Mouse (Mus musculus) neural tube, embryonic 12.5 days (tissue): ENCODE data around the gene Nptn. TPM values are rescaled to one million over a fixed set of nuclear protein-coding genes. Genes with fewer than 3 reads are reported as not detected.
"Not testable (repeated sequence)": the region's sequence is repeated elsewhere in the genome, so short reads cannot be mapped to it uniquely, and the experiment has no call there.

Experiments used
- ATAC-seq: fragments of 200-750 bp; cut with Nextera tagmentation; 2 replicates; pipeline ENCODE4 v1.8.0; 2017; ENCODE audit warnings: low read depth, mild to moderate bottlenecking, moderate TSS enrichment, moderate library complexity; ENCODE audit not compliant: low FRiP score
- H3K27ac ChIP-seq: fragments of 300-500 bp; sonication (generic); 2 replicates; pipeline ENCODE4 v1.5.1; 2016
- H3K27me3 ChIP-seq: fragments of 300-500 bp; sonication (generic); replicated peaks from 2 replicates; pipeline ENCODE4 v1.6.1; 2016; ENCODE audit warnings: mild to moderate bottlenecking
- H3K36me3 ChIP-seq: fragments of 300-500 bp; sonication (generic); 2 replicates; pipeline ENCODE4 v1.6.1; 2016; ENCODE audit warnings: mild to moderate bottlenecking
- H3K4me1 ChIP-seq: fragments of 300-500 bp; sonication (generic); 2 replicates; pipeline ENCODE4 v1.6.1; 2016
- H3K4me2 ChIP-seq: fragments of 300-500 bp; sonication (generic); replicated peaks from 2 replicates; pipeline ENCODE4 v1.6.1; 2016; ENCODE audit warnings: mild to moderate bottlenecking
- H3K4me3 ChIP-seq: fragments of 300-500 bp; sonication (generic); 2 replicates; pipeline ENCODE4 v1.5.1; 2016
- H3K9ac ChIP-seq: fragments of 300-500 bp; sonication (generic); 2 replicates; pipeline ENCODE4 v1.6.1; 2016; ENCODE audit warnings: mild to moderate bottlenecking
- H3K9me3 ChIP-seq: fragments of 300-500 bp; sonication (generic); 2 replicates; pipeline ENCODE4 v1.6.1; 2016; ENCODE audit warnings: mild to moderate bottlenecking
- WGBS: fragments of 180-500 bp; shearing (Covaris S2); methylation state at CpG from one replicate; pipeline ENCODE4 v1.1.7; 2016; 5-methylcytosine and 5-hydroxymethylcytosine counted together
- polyA plus RNA-seq: library from polyadenylated mRNA; unstranded; fragments of >200 nt; fragmentation: Nextera tagmentation; extraction: Ambion mirVana; gene quantifications from 2 replicates; pipeline ENCODE4 v1.2.1, GENCODE M21; 2016

Nptn gene
- polyA plus RNA-seq, 1 experiment from 2014 or later: 86.5 TPM

DNA sequence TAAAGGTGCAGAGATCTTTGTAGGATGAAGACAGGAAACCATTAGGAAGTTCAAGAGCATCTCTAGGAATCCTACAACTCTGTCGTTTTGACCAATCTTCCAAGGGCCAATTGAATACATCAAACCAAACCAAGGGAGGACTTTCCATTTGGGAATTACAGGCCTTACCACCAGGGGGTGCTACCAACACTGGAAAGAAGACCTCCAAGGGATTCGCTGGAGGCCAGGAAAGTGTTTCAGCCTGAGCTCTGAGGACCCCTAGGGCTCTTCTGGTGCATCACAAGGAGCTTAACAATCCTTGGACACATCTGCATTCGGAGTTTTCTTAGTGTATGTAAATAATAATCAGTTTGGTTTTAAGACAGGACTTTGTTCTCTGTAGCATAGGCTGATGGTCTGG is 3.4 kb upstream of the Nptn start:
- Histone ChIP-seq H3K9me3 (no peaks in the 10 kb centered on the region), H3K9ac (no peak overlapping the region)

DNA sequence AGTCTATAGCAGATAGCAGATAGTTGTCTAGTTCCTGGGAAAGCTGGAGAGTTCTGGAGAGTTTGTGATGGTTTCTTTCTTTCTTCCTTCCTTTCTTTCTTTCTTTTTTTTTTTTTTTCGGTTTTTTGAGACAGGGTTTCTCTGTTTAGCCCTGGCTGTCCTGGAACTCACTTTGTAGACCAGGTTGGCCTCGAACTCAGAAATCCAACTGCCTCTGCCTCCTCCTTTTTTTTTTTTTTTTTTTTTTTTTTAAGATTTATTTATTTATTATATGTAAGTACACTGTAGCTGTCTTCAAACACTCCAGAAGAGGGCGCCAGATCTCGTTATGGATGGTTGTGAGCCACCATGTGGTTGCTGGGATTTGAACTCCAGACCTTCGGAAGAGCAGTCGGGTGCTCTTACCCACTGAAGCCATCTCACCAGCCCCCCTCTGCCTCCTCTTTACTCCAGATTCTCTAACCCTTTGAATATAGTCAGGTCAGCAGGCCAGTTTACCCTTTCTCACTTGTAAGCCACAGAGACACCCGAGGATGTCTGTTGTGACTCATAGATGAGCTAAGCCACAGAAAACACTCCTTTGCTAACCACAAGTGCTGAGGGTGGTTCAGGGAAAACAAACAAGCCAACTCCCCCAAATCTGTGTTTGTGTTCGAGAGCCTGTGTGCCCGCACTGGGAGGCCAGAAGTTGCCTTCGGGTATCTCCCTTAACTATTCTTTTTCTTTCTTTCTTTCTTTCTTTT is 1.4 kb upstream of the Nptn start:
- WGBS: 81% methylated on average over 10 of the region's 10 CpGs
- H3K27me3 ChIP-seq, ATAC-seq: not testable (repeated sequence)

More for the DNA sequence above, 3.4 kb upstream of the Nptn start:
- Histone ChIP-seq H3K4me2 (no peak overlapping the region), H3K27ac (no peak overlapping the region), H3K36me3 (no peaks in the 10 kb centered on the region), H3K4me1 (peaks cover 6% of the 10 kb centered on the region), H3K27me3 (no peaks in the 10 kb centered on the region), H3K4me3 (no peak overlapping the region)
- no peak for ATAC-seq
- 28% methylated on average over 3 of the region's 3 CpGs for WGBS

DNA sequence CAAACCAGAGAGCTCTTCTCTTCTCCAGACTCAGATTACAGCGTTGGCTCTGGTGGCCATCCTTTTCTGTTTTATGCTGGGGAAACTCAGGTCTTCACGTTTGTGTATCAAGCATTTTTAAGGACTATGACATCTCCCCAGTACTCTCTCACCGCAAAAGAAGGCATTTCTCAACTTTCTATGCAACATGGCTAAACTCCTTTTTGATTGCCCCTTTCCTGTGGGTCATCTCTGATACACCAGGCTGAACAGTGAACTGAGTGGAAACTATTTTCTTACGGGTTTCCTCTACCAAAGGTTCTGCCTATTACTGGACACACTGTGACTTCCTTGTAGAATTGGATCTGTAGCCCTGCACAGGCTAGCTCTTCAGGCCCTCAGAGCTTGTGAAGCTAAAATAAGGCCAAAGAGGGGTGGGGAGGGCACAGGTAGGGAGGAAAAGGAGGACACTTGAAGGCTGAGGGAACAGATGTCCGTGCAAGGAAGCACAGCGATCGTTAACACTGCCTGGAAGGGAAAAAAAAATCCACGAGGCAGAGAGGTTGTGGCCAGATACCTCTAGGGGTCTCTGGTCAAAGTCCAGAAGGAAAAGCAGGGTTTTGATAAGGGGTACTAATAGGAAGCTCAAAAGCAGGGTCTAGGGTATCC is 633 bp upstream of the Nptn start:
- H3K4me1 ChIP-seq: peaks cover 9% of the 10 kb centered on the region
- 34% methylated on average over 8 of the region's 8 CpGs for WGBS

More for the DNA sequence above, 1.4 kb upstream of the Nptn start:
- not testable (repeated sequence) for H3K9me3 ChIP-seq, H3K4me1 ChIP-seq, H3K4me2 ChIP-seq, H3K36me3 ChIP-seq, H3K9ac ChIP-seq, H3K4me3 ChIP-seq, H3K27ac ChIP-seq

DNA sequence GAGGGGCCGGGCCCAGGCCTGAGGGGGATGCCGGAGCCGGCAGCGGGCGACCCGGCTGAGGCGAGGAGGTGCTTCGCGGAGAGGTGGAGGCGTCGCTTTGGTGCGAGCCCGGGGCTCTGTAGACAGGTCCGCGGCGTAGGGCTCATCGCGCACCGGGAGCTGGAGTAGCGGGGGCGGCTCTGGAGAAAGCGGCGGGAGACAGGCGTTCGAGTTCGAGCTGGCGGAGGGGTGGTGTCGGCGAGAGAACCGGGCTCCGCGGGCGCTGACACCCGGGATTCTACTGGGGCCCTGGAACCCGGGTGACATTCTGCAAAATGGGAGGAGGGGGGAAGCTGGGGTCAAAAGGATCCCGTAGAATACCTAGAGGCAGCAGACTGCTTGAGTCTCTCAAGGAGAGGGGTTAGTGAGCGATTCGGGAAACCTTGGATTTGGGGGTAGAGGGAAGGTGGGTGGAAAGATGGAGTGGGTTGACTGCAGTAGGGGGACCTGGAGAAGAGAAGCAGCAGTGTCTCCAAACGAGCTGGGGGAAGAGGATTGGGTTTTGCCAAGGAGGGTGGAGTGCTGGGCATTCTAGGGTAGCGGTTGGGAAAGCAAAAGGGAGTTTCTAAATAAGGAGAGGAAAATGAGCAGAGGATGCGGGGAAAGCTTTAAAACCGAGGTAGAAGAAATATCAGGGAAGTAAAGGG is 684 bp downstream of the Nptn start:
- Histone ChIP-seq H3K9ac (peak overlapping the region; percentile 98), H3K4me1 (peaks cover 9% of the 10 kb centered on the region), H3K36me3 (no peaks in the 10 kb centered on the region), H3K27ac (peak overlapping the region; percentile 98), H3K9me3 (no peaks in the 10 kb centered on the region), H3K4me3 (peak overlapping the region; percentile 88), H3K4me2 (peak overlapping the region; percentile 76), H3K27me3 (no peaks in the 10 kb centered on the region)
- ATAC-seq: peak; percentile 75
- WGBS: under 1% methylated on average over 42 of the region's 42 CpGs

More for the DNA sequence above, 633 bp upstream of the Nptn start:
- H3K9ac ChIP-seq: peak overlapping the region; percentile 54
- H3K4me3 ChIP-seq: peak overlapping the region; percentile 88
- no peaks in the 10 kb centered on the region for H3K9me3 ChIP-seq
- peak; percentile 37; the same call in 1 of the 2 replicates for ATAC-seq
- H3K27ac ChIP-seq: no peak overlapping the region
- H3K36me3 ChIP-seq: no peaks in the 10 kb centered on the region
- peak overlapping the region; percentile 76 for H3K4me2 ChIP-seq
- no peaks in the 10 kb centered on the region for H3K27me3 ChIP-seq

DNA sequence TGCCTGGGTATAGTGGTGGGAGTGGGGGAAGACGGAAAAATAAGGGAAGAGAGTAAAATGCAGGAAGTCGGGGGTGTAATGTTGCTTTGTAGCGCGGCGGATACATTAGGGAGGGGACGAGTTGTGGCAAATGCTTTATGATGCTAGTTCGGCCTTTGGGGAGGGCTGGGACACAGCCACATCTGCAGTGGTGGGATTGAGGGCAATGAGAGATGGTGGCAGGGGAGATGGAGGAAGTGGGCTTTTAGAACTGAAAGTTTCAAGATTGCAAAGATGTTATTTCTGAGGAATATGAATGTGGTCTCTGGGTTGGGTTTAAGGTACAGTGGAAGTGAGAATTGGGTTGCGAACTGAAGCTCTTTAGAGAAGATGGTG is 1.2 kb downstream of the Nptn start:
- Histone ChIP-seq H3K9ac (peak overlapping the region; percentile 98), H3K4me1 (peaks cover 9% of the 10 kb centered on the region), H3K27ac (peak overlapping the region; percentile 98), H3K27me3 (no peaks in the 10 kb centered on the region), H3K9me3 (no peaks in the 10 kb centered on the region), H3K36me3 (no peaks in the 10 kb centered on the region), H3K4me3 (peak overlapping the region; percentile 88), H3K4me2 (peak overlapping the region; percentile 76)
- no peak for ATAC-seq
- WGBS: 1% methylated on average over 8 of the region's 8 CpGs

DNA sequence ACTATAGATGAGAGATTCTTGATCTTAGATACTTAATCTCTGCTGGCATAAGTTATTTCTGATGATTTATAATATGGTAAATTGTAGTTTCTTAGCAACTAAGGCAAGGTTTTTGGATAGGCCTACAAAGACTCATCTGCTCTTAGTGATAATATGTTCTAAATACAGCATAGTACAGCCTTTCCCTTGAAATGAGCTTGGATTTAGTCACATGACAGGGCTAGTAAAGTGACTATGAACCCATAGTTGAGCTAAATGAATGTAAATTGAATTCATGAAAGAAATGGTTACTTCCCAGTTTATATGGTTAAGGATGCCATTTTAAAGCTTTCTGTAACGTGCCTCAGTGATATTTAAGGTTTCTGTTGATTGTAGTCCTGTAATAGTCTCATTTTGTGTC is 2.3 kb downstream of the Nptn start:
- H3K4me2 ChIP-seq: peak overlapping the region; percentile 76
- H3K9me3 ChIP-seq: no peaks in the 10 kb centered on the region
- no peaks in the 10 kb centered on the region for H3K36me3 ChIP-seq
- no peak overlapping the region for H3K9ac ChIP-seq
- WGBS: 77% methylated on average over 1 of the region's 1 CpGs
- ATAC-seq: no peak
- no peak overlapping the region for H3K27ac ChIP-seq
- H3K4me1 ChIP-seq: peaks cover 9% of the 10 kb centered on the region
- H3K27me3 ChIP-seq: no peaks in the 10 kb centered on the region
- no peak overlapping the region for H3K4me3 ChIP-seq

DNA sequence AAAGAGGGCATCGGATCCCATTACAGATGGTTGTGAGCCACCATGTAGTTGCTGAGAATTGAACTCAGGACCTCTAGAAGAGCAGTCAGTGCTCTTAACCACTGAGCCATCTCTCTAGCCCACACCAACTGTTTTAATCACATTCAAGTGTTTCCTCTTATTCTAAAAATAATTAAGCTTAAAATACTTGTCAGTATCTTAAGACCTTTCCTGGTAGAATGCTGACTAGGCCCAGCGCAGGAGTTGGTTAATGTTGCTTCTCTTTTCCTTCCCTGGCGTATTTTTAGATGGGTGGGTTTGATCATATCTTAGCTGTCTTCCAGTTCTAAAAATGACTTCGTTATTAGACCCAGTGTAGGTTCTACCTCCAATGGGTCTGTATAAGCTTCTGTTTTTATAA is 6.6 kb downstream of the Nptn start:
- Histone ChIP-seq H3K36me3 (no peaks in the 10 kb centered on the region), H3K9me3 (no peaks in the 10 kb centered on the region), H3K27me3 (no peaks in the 10 kb centered on the region), H3K27ac (no peak overlapping the region), H3K4me2 (no peak overlapping the region), H3K9ac (no peak overlapping the region), H3K4me3 (no peak overlapping the region), H3K4me1 (peaks cover 3% of the 10 kb centered on the region; the same call in 1 of the 2 replicates)
- 95% methylated on average over 4 of the region's 4 CpGs for WGBS
- ATAC-seq: no peak

DNA sequence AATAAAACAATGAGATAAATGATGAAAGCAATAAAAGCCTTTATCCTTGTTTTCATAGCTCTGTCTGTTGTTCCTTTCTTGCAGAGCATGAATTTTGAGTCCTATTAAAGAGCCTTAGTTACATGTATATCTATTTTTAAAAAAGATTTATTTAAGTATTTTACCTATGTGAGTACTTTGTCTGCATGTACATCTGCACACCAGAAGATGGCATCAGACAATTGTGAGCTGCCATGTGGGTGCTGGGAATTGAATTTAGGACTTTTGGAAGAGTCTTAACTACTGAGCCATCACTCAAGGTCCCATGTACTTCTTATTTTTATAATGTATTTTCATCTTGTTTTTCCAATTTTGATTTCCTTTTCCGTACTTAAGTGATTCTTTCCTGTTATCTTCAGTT is 13.3 kb downstream of the Nptn start:
- no peak overlapping the region for H3K4me3 ChIP-seq
- no peaks in the 10 kb centered on the region for H3K4me1 ChIP-seq
- ATAC-seq: no peak
- H3K4me2 ChIP-seq: no peak overlapping the region
- no peaks in the 10 kb centered on the region for H3K36me3 ChIP-seq
- H3K9ac ChIP-seq: no peak overlapping the region
- no peaks in the 10 kb centered on the region for H3K9me3 ChIP-seq
- WGBS: 98% methylated on average over 1 of the region's 1 CpGs
- no peaks in the 10 kb centered on the region for H3K27me3 ChIP-seq
- no peak overlapping the region for H3K27ac ChIP-seq

DNA sequence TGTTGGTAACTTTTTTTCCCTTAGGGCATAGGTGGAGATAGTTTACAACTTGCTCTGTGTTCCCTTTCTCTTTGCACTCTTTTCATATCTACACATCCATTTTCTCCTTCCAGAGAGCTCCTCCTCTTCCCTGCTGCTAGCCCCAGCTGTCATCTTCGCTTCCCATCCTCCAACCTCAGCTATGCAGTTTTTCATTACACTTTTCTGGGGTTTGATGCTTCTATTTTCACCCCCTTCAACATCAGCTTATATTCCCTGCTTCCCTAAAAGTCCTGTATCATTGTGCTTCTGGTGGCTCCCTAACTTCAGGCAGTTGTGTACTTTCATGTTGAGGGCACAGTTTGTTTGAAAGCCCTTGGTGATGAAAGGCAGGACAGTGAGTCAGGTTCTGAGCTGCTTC is 31.8 kb downstream of the Nptn start:
- H3K36me3 ChIP-seq: no peaks in the 10 kb centered on the region
- no peak overlapping the region for H3K27ac ChIP-seq
- no peaks in the 10 kb centered on the region for H3K9me3 ChIP-seq
- H3K4me3 ChIP-seq: no peak overlapping the region
- no peak overlapping the region for H3K9ac ChIP-seq
- WGBS: 96% methylated on average over 1 of the region's 1 CpGs
- no peaks in the 10 kb centered on the region for H3K4me1 ChIP-seq
- no peak for ATAC-seq
- H3K4me2 ChIP-seq: no peak overlapping the region
- H3K27me3 ChIP-seq: no peaks in the 10 kb centered on the region

DNA sequence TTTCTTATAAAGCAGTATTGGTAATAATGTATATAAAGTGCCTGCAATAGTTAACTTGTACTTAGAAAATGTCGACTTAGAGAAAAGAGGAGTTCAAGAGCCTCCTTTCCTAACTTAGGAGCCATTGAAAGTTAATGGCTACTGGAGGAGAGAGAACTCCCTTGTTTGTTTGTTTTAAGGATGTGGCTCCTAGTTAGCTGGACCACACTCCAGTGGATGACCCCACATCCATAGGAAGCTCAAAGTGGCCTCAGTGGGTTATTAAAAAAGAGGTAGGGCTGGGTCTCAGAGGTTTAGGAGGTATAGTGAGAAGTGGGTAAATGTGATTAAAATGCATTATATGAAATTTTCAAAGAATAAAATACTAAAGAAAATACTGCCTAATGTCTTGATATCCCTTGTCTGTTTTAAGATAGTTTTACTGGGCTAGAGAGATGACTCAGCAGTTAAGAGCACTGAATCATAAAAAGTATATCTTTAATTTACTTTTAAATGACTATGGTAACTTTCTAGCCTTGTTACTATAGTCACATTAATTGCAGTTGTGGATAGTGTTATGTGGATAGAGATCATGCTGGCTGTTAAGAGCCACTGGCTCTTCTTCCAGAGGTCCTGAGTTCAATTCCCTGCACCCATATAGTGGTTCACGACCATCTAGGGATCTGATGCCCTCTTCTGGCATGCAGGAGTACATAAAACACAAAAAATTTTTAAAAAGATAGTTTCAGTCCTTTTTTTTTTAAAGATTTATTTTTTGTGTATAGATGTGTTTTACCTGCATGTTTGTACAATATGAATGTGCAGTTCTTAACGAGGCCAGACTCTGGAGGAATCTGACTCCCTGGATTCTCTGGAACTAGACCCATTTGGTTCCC is 33.3 kb downstream of the Nptn start:
- no peak overlapping the region for H3K4me2 ChIP-seq
- no peaks in the 10 kb centered on the region for H3K36me3 ChIP-seq
- H3K9ac ChIP-seq: no peak overlapping the region
- 90% methylated on average over 3 of the region's 3 CpGs for WGBS
- H3K27ac ChIP-seq: no peak overlapping the region
- H3K4me1 ChIP-seq: no peaks in the 10 kb centered on the region
- no peaks in the 10 kb centered on the region for H3K27me3 ChIP-seq
- H3K9me3 ChIP-seq: no peaks in the 10 kb centered on the region
- no peak overlapping the region for H3K4me3 ChIP-seq
- no peak for ATAC-seq

DNA sequence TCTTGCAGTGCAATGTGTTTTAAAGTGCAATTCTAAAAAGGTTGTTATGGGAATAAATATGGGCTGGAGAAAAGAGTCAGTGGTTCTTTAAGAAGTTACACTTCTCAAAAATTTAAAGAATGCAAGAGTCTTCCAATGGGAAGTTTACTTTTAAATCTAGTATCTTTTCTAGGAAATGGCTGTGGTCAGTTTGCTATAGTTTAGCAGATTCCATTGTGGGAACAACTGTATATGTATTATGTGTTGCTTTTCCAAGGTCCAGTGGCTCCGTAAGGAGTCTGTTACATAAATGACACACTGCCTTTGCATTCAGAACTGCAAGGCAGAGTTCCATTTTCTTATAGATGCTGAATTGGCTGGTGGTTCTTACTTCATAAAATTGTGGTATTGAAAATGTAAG is 41.0 kb downstream of the Nptn start:
- H3K36me3 ChIP-seq: peaks cover 3% of the 10 kb centered on the region; the same call in 1 of the 2 replicates
- H3K4me3 ChIP-seq: no peak overlapping the region
- no peak overlapping the region for H3K9ac ChIP-seq
- ATAC-seq: no peak
- H3K27ac ChIP-seq: no peak overlapping the region
- no peaks in the 10 kb centered on the region for H3K4me1 ChIP-seq
- H3K9me3 ChIP-seq: no peaks in the 10 kb centered on the region
- H3K4me2 ChIP-seq: no peak overlapping the region
- WGBS: 84% methylated on average over 1 of the region's 1 CpGs
- H3K27me3 ChIP-seq: no peaks in the 10 kb centered on the region

DNA sequence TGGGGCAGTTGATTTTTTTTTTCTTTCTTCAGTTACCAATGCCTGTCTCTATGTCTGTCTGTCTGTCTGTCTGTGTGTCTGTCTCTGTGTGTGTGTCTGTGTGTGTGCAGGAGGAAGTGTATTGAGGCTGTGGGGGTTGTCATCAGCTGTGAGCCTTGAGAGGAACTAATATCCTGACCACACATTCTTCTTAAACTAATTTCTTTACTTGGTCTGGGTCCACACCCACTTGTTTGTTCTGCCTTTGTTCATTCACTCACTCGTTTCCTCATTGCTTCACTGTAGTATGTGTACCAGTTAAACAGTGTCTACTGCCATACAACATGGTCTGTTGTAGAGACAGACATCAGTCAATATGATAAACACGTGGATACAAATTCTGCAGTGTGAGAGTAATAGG is 45.2 kb downstream of the Nptn start:
- WGBS: 80% methylated on average over 2 of the region's 2 CpGs
- Histone ChIP-seq H3K27ac (no peak overlapping the region), H3K4me2 (no peak overlapping the region), H3K4me1 (no peaks in the 10 kb centered on the region), H3K27me3 (no peaks in the 10 kb centered on the region), H3K36me3 (peaks cover 14% of the 10 kb centered on the region), H3K4me3 (no peak overlapping the region), H3K9me3 (no peaks in the 10 kb centered on the region), H3K9ac (no peak overlapping the region)
- ATAC-seq: no peak
